Mouse (Mus musculus): ENCODE data around the gene Nt5c. TPM values are rescaled to one million over a fixed set of nuclear protein-coding genes. Genes with fewer than 3 reads are reported as not detected.

Gene Nt5c
- total and polyA plus RNA-seq, 2 experiments from 2014 or later, result 85.3 to 133 TPM

DNA sequence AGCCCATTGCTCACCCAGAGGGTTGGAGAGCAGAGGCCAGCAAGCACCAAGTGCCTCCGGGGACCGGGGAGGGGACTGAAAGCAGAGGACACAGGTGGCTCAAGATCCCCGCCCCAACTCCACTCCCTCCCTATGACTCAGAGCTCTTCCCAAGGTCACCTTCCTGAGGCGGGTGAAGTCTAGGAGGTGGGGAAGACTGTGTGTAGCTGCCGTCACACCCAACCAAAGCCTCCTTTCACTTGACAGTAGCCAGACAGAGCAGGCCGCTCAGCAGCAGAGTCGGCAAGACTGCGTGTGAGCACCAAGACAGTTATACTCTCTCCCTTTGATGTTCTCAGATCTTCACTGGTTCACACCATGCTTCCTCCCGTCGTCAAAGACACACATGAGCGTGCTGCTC, 28.3 kb downstream of the Nt5c start:
- no peak overlapping the region for H3K27ac ChIP-seq (ENCODE audit: low read depth, low read length)
- H3K4me1 ChIP-seq (ENCODE audit: insufficient read depth, low read length), result no peaks in the 10 kb centered on the region
- H3K4me3 ChIP-seq (ENCODE audit: low read depth, low read length), result no peak overlapping the region
- TF ChIP-seq CTCF (IDR thresholded peaks at IDR 0.05), result no peak
- H3K9ac ChIP-seq (replicated peaks; ENCODE audit: low read length, poor library complexity, severe bottlenecking), result no peak overlapping the region
- ATAC-seq (ENCODE audit: low FRiP score), result no peak
- H3K4me2 ChIP-seq (ENCODE audit: low read depth, low read length, poor library complexity, severe bottlenecking), result no peak overlapping the region
- H3K9me3 ChIP-seq (ENCODE audit: low read length), result no peaks in the 10 kb centered on the region
- WGBS, result 77% methylated on average over 11 of the region's 11 CpGs
- H3K36me3 ChIP-seq (ENCODE audit: insufficient read depth, low read length), result no peaks in the 10 kb centered on the region
- H3K27me3 ChIP-seq (ENCODE audit: insufficient read depth, low read length), result no peaks in the 10 kb centered on the region
- no peak for DNase-seq (ENCODE audit: low spot score)

GRCm38 (mm10) chr11:115462243-115462891, 29.3 kb downstream of the Nt5c start, which contains the start of gene Slc16a5:
TSS of gene Slc16a5 (plus strand) at chr11:115462474.
- Histone ChIP-seq H3K4me2 (ENCODE audit: low read depth, low read length, poor library complexity, severe bottlenecking) (no peak within 1 kb of the TSS), H3K36me3 (ENCODE audit: insufficient read depth, low read length) (no peaks in the 10 kb centered on the region), H3K9me3 (ENCODE audit: low read length) (no peaks in the 10 kb centered on the region), H3K9ac (replicated peaks; ENCODE audit: low read length, poor library complexity, severe bottlenecking) (no peak within 1 kb of the TSS), H3K4me3 (ENCODE audit: low read depth, low read length) (no peak within 1 kb of the TSS), H3K4me1 (ENCODE audit: insufficient read depth, low read length) (no peaks in the 10 kb centered on the region), H3K27ac (ENCODE audit: low read depth, low read length) (no peak within 1 kb of the TSS), H3K27me3 (ENCODE audit: insufficient read depth, low read length) (no peaks in the 10 kb centered on the region)
- no peak for TF ChIP-seq CTCF (IDR thresholded peaks at IDR 0.05)
- ATAC-seq (ENCODE audit: low FRiP score) (no peak), DNase-seq (ENCODE audit: low spot score) (no peak)
- 80% methylated on average over 16 of the region's 16 CpGs for WGBS

- Histone ChIP-seq H3K4me3 (ENCODE audit: low read depth, low read length) (no peak overlapping the region), H3K4me2 (ENCODE audit: low read depth, low read length, poor library complexity, severe bottlenecking) (no peak overlapping the region), H3K27me3 (ENCODE audit: insufficient read depth, low read length) (no peaks in the 10 kb centered on the region), H3K27ac (ENCODE audit: low read depth, low read length) (no peak overlapping the region), H3K36me3 (ENCODE audit: insufficient read depth, low read length) (no peaks in the 10 kb centered on the region), H3K4me1 (ENCODE audit: insufficient read depth, low read length) (no peaks in the 10 kb centered on the region), H3K9ac (replicated peaks; ENCODE audit: low read length, poor library complexity, severe bottlenecking) (no peak overlapping the region), H3K9me3 (ENCODE audit: low read length) (no peaks in the 10 kb centered on the region)
- TF ChIP-seq CTCF (IDR thresholded peaks at IDR 0.05), result no peak
- no peak for ATAC-seq (ENCODE audit: low FRiP score)
- DNase-seq (ENCODE audit: low spot score), result no peak
- 76% methylated on average over 5 of the region's 5 CpGs for WGBS
Observed at GRCm38 (mm10) chr11:115461846-115462242, 29.8 kb downstream of the Nt5c start.

DNA sequence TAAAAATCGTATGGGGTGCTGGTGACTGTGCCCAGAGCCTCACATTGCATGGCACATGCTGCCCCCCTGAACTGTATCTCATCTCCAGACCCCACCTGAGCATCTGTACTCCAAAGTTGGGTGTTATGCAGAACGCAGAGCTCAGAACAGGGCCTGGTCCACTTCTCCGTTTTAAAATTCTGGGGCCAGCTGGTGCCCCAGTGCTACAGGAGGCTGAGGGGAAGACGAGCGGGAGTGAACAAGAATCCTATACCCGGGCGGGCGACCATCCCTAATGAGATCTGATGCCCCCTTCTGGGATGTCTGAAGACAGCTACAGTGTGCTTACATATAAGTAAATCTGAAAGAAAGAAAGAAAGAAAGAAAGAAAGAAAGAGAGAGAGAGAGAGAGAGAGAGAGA, 30.7 kb downstream of the Nt5c start:
- no peak for DNase-seq (ENCODE audit: low spot score)
- TF ChIP-seq CTCF (IDR thresholded peaks at IDR 0.05), result no peak
- Histone ChIP-seq H3K27me3 (ENCODE audit: insufficient read depth, low read length) (no peaks in the 10 kb centered on the region), H3K4me2 (ENCODE audit: low read depth, low read length, poor library complexity, severe bottlenecking) (no peak overlapping the region), H3K9ac (replicated peaks; ENCODE audit: low read length, poor library complexity, severe bottlenecking) (no peak overlapping the region), H3K9me3 (ENCODE audit: low read length) (no peaks in the 10 kb centered on the region), H3K36me3 (ENCODE audit: insufficient read depth, low read length) (no peaks in the 10 kb centered on the region), H3K27ac (ENCODE audit: low read depth, low read length) (no peak overlapping the region), H3K4me1 (ENCODE audit: insufficient read depth, low read length) (no peaks in the 10 kb centered on the region), H3K4me3 (ENCODE audit: low read depth, low read length) (no peak overlapping the region)
- ATAC-seq (ENCODE audit: low FRiP score), result no peak
- 16% methylated on average over 8 of the region's 8 CpGs for WGBS

- ATAC-seq (ENCODE audit: low FRiP score), result no peak
- WGBS, result 32% methylated on average over 6 of the region's 6 CpGs
Observed at GRCm38 (mm10) chr11:115457405-115457804, 34.3 kb downstream of the Nt5c start.

DNA sequence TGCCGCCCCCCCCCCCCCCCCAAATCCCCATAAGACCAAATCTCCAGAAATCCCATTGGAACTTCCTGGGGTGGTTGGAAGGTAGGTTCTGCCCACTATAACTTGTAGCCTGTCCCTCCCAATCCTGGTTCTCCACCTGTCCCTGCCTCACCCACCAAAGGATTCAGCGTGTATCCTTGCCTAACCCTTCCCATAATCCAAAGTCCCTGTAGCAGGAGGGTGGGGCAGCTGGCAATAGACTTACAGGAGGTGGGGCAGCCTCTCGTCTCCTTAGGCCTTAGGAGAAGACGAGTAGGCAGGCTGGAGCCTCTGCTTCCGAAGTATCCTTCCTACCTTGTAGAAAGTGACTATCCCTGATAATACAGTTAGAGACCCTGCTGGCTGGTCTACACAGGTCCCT, 35.5 kb downstream of the Nt5c start:
- TF ChIP-seq CTCF (IDR thresholded peaks at IDR 0.05), result no peak
- DNase-seq (ENCODE audit: low spot score) (no peak), ATAC-seq (ENCODE audit: low FRiP score) (no peak)
- H3K4me2 ChIP-seq (ENCODE audit: low read depth, low read length, poor library complexity, severe bottlenecking), result no peak overlapping the region
- no peaks in the 10 kb centered on the region for H3K9me3 ChIP-seq (ENCODE audit: low read length)
- no peak overlapping the region for H3K27ac ChIP-seq (ENCODE audit: low read depth, low read length)
- H3K36me3 ChIP-seq (ENCODE audit: insufficient read depth, low read length), result no peaks in the 10 kb centered on the region
- no peaks in the 10 kb centered on the region for H3K27me3 ChIP-seq (ENCODE audit: insufficient read depth, low read length)
- no peak overlapping the region for H3K9ac ChIP-seq (replicated peaks; ENCODE audit: low read length, poor library complexity, severe bottlenecking)
- no peaks in the 10 kb centered on the region for H3K4me1 ChIP-seq (ENCODE audit: insufficient read depth, low read length)
- 86% methylated on average over 5 of the region's 5 CpGs for WGBS
- no peak overlapping the region for H3K4me3 ChIP-seq (ENCODE audit: low read depth, low read length)

More at GRCm38 (mm10) chr11:115457405-115457804, 34.3 kb downstream of the Nt5c start:
- no peak for DNase-seq (ENCODE audit: low spot score)
- H3K27me3 ChIP-seq (ENCODE audit: insufficient read depth, low read length), result no peaks in the 10 kb centered on the region
- H3K4me3 ChIP-seq (ENCODE audit: low read depth, low read length), result no peak overlapping the region
- H3K9ac ChIP-seq (replicated peaks; ENCODE audit: low read length, poor library complexity, severe bottlenecking), result no peak overlapping the region
- no peak overlapping the region for H3K4me2 ChIP-seq (ENCODE audit: low read depth, low read length, poor library complexity, severe bottlenecking)
- no peaks in the 10 kb centered on the region for H3K36me3 ChIP-seq (ENCODE audit: insufficient read depth, low read length)
- TF ChIP-seq CTCF (IDR thresholded peaks at IDR 0.05), result no peak
- H3K4me1 ChIP-seq (ENCODE audit: insufficient read depth, low read length), result no peaks in the 10 kb centered on the region
- H3K9me3 ChIP-seq (ENCODE audit: low read length), result no peaks in the 10 kb centered on the region
- H3K27ac ChIP-seq (ENCODE audit: low read depth, low read length), result no peak overlapping the region

All from midbrain, postnatal 0 days (tissue).